Mouse (Mus musculus): Measurements from ENCODE around the gene Zc3h6. TPM values are rescaled to one million over a fixed set of nuclear protein-coding genes. Genes with fewer than 3 reads are reported as not detected.

The Zc3h6 gene
- polyA plus RNA-seq, 1 experiment from 2014 or later: 3.5 TPM

GRCm38 (mm10) chr2:129024820-129025219 is 57.6 kb downstream of the Zc3h6 start:
- no peak overlapping the region for H3K27ac ChIP-seq (ENCODE audit: low read length)
- H3K4me3 ChIP-seq (ENCODE audit: low read depth, low read length): no peak overlapping the region
- no peak for TF ChIP-seq CTCF (IDR thresholded peaks at IDR 0.05)
- TF ChIP-seq EP300 (IDR thresholded peaks at IDR 0.05): no peak
- DNase-seq (ENCODE audit: low spot score) (peak; percentile 65), ATAC-seq (peak; percentile 85)
- no peaks in the 10 kb centered on the region; the same call in 1 of the 2 replicates for H3K4me1 ChIP-seq (ENCODE audit: insufficient read depth, low read depth, low read length)
- H3K4me2 ChIP-seq (replicated peaks; ENCODE audit: low read depth, low read length): no peak overlapping the region
- 53% methylated on average over 9 of the region's 9 CpGs for WGBS
- H3K36me3 ChIP-seq (ENCODE audit: insufficient read depth, low read length): no peaks in the 10 kb centered on the region
- H3K27me3 ChIP-seq (replicated peaks; ENCODE audit: insufficient read depth, low read length): no peaks in the 10 kb centered on the region
- no peak overlapping the region for H3K9ac ChIP-seq (replicated peaks; ENCODE audit: low read depth)
- H3K9me3 ChIP-seq (ENCODE audit: low read length): no peaks in the 10 kb centered on the region

- H3K9ac ChIP-seq (replicated peaks; ENCODE audit: low read depth): no peak overlapping the region
- no peak for ATAC-seq
- no peak for TF ChIP-seq EP300 (IDR thresholded peaks at IDR 0.05)
- TF ChIP-seq CTCF (IDR thresholded peaks at IDR 0.05): 0 out of 2 replicates have a peak, but pooled peaks have one; percentile 6
- H3K4me1 ChIP-seq (ENCODE audit: insufficient read depth, low read depth, low read length): peaks cover 8% of the 10 kb centered on the region; the same call in 1 of the 2 replicates
- H3K36me3 ChIP-seq (ENCODE audit: insufficient read depth, low read length): no peaks in the 10 kb centered on the region
- H3K4me2 ChIP-seq (replicated peaks; ENCODE audit: low read depth, low read length): no peak overlapping the region
- H3K4me3 ChIP-seq (ENCODE audit: low read depth, low read length): no peak overlapping the region
- H3K9me3 ChIP-seq (ENCODE audit: low read length): no peaks in the 10 kb centered on the region
- no peak overlapping the region for H3K27ac ChIP-seq (ENCODE audit: low read length)
- DNase-seq (ENCODE audit: low spot score): no peak
- no peaks in the 10 kb centered on the region for H3K27me3 ChIP-seq (replicated peaks; ENCODE audit: insufficient read depth, low read length)
- WGBS: 56% methylated on average over 5 of the region's 5 CpGs
Observed at GRCm38 (mm10) chr2:129035381-129035780, 68.2 kb downstream of the Zc3h6 start.

- no peak overlapping the region for H3K27ac ChIP-seq (ENCODE audit: low read length)
- H3K36me3 ChIP-seq (ENCODE audit: insufficient read depth, low read length): no peaks in the 10 kb centered on the region
- peak overlapping the region; percentile 68 for H3K4me2 ChIP-seq (replicated peaks; ENCODE audit: low read depth, low read length)
- ATAC-seq (peak; percentile 43), DNase-seq (ENCODE audit: low spot score) (no peak)
- H3K4me1 ChIP-seq (ENCODE audit: insufficient read depth, low read depth, low read length): peaks cover 8% of the 10 kb centered on the region; the same call in 1 of the 2 replicates
- 0 out of 2 replicates have a peak, but pooled peaks cover 4% of the 10 kb centered on the region for H3K27me3 ChIP-seq (replicated peaks; ENCODE audit: insufficient read depth, low read length)
- 10% methylated on average over 15 of the region's 15 CpGs for WGBS
- H3K9ac ChIP-seq (replicated peaks; ENCODE audit: low read depth): no peak overlapping the region
- peak overlapping the region; percentile 37 for H3K4me3 ChIP-seq (ENCODE audit: low read depth, low read length)
- H3K9me3 ChIP-seq (ENCODE audit: low read length): no peaks in the 10 kb centered on the region
- TF ChIP-seq CTCF (IDR thresholded peaks at IDR 0.05): no peak
- TF ChIP-seq EP300 (IDR thresholded peaks at IDR 0.05): no peak
Observed at GRCm38 (mm10) chr2:129038426-129038936, 71.3 kb downstream of the Zc3h6 start.

GRCm38 (mm10) chr2:129038937-129039631 is 71.9 kb downstream of the Zc3h6 start:
- 2% methylated on average over 62 of the region's 62 CpGs for WGBS
- H3K4me3 ChIP-seq (ENCODE audit: low read depth, low read length): peak overlapping the region; percentile 37
- peak overlapping the region; percentile 68 for H3K4me2 ChIP-seq (replicated peaks; ENCODE audit: low read depth, low read length)
- DNase-seq (ENCODE audit: low spot score): peak; percentile 18
- H3K4me1 ChIP-seq (ENCODE audit: insufficient read depth, low read depth, low read length): peaks cover 8% of the 10 kb centered on the region; the same call in 1 of the 2 replicates
- H3K9ac ChIP-seq (replicated peaks; ENCODE audit: low read depth): no peak overlapping the region
- no peaks in the 10 kb centered on the region for H3K36me3 ChIP-seq (ENCODE audit: insufficient read depth, low read length)
- H3K27me3 ChIP-seq (replicated peaks; ENCODE audit: insufficient read depth, low read length): 0 out of 2 replicates have a peak, but pooled peaks cover 4% of the 10 kb centered on the region
- no peak overlapping the region for H3K27ac ChIP-seq (ENCODE audit: low read length)
- ATAC-seq: peak; percentile 52
- TF ChIP-seq CTCF (IDR thresholded peaks at IDR 0.05) (no peak), EP300 (IDR thresholded peaks at IDR 0.05) (no peak)
- no peaks in the 10 kb centered on the region for H3K9me3 ChIP-seq (ENCODE audit: low read length)

- TF ChIP-seq EP300 (IDR thresholded peaks at IDR 0.05): no peak
- TF ChIP-seq CTCF (IDR thresholded peaks at IDR 0.05): peak; percentile 45; the same call in 1 of the 2 replicates
- Histone ChIP-seq H3K36me3 (ENCODE audit: insufficient read depth, low read length) (no peaks in the 10 kb centered on the region), H3K4me1 (ENCODE audit: insufficient read depth, low read depth, low read length) (peaks cover 8% of the 10 kb centered on the region; the same call in 1 of the 2 replicates), H3K9ac (replicated peaks; ENCODE audit: low read depth) (no peak overlapping the region), H3K4me3 (ENCODE audit: low read depth, low read length) (no peak overlapping the region), H3K27ac (ENCODE audit: low read length) (no peak overlapping the region), H3K4me2 (replicated peaks; ENCODE audit: low read depth, low read length) (no peak overlapping the region), H3K9me3 (ENCODE audit: low read length) (no peaks in the 10 kb centered on the region), H3K27me3 (replicated peaks; ENCODE audit: insufficient read depth, low read length) (0 out of 2 replicates have a peak, but pooled peaks cover 4% of the 10 kb centered on the region)
- DNase-seq (ENCODE audit: low spot score) (no peak), ATAC-seq (no peak; the same call in 1 of the 2 replicates)
- WGBS: 26% methylated on average over 6 of the region's 6 CpGs
Observed at GRCm38 (mm10) chr2:129040567-129040966, 73.4 kb downstream of the Zc3h6 start.

GRCm38 (mm10) chr2:129046172-129046845 is 79.1 kb downstream of the Zc3h6 start:
- Histone ChIP-seq H3K4me1 (ENCODE audit: insufficient read depth, low read depth, low read length) (no peaks in the 10 kb centered on the region), H3K9ac (replicated peaks; ENCODE audit: low read depth) (no peak overlapping the region), H3K27me3 (replicated peaks; ENCODE audit: insufficient read depth, low read length) (no peaks in the 10 kb centered on the region), H3K4me2 (replicated peaks; ENCODE audit: low read depth, low read length) (no peak overlapping the region), H3K9me3 (ENCODE audit: low read length) (no peaks in the 10 kb centered on the region), H3K27ac (ENCODE audit: low read length) (no peak overlapping the region), H3K4me3 (ENCODE audit: low read depth, low read length) (no peak overlapping the region), H3K36me3 (ENCODE audit: insufficient read depth, low read length) (no peaks in the 10 kb centered on the region)
- TF ChIP-seq EP300 (IDR thresholded peaks at IDR 0.05): no peak
- TF ChIP-seq CTCF (IDR thresholded peaks at IDR 0.05): no peak
- 57% methylated on average over 6 of the region's 6 CpGs for WGBS
- DNase-seq (ENCODE audit: low spot score) (peak; percentile 13), ATAC-seq (peak; percentile 23; the same call in 1 of the 2 replicates)
